Mouse (Mus musculus) heart, adult 2 months (tissue): ENCODE measurements at regions not wholly inside any gene's neighbourhood (a gene's known extent, or its start where the extent isn't known, plus 50 kb on each side); places are given as distances from the start of the nearest gene placed in this dataset.

Source experiments
- CTCF ChIP-seq: fragments of 200-600 bp; IDR thresholded peaks from 2 replicates; pipeline ENCODE4 v1.8.1; 2022; ENCODE audit warnings: antibody characterized with exemption, mild to moderate bottlenecking, moderate library complexity
- POLR2A ChIP-seq: fragments of 200-500 bp; IDR thresholded peaks from 2 replicates; pipeline ENCODE4 v1.6.1; 2011; ENCODE audit warnings: mild to moderate bottlenecking, low read depth, low read length, control low read depth; ENCODE audit not compliant: insufficient read depth

GRCm38 (mm10) chr12:82064986-82065385 is 104.1 kb upstream of the Sipa1l1 start:
- TF ChIP-seq POLR2A: no peak
- TF ChIP-seq CTCF: no peak
